Mouse (Mus musculus) liver, embryonic 14.5 days (tissue): ENCODE results near the gene Scube2.

Source experiments
- CTCF ChIP-seq: IDR thresholded peaks from 2 replicates; pipeline ENCODE4 v1.5.1; 2016; ENCODE audit warnings: antibody characterized with exemption, low read depth, control low read depth
- EP300 ChIP-seq: IDR thresholded peaks from 2 replicates; pipeline ENCODE4 v1.6.1; 2016; ENCODE audit warnings: antibody characterized with exemption, low read depth

DNA sequence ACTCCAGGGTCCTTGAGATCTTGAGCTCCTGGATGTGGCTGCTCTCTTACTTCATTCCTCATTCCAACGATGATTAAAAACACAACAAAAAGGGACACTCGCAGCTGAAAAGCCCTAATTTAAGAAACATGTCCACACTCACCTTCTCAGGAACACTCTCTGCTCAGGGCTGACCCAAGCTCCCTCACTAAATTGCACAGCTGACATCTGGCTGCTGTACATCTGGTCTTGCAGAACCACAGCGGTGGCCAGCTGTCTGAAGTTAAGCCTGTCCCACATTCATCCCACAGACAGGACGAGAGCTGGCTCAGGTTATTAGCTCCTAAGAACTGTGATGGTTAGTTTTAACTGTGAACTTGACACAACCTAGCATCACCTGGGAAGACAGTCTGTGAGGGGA is 26.3 kb upstream of the Scube2 start:
- no peak for TF ChIP-seq CTCF
- TF ChIP-seq EP300, result no peak
